Mouse (Mus musculus): ENCODE measurements around the gene Tbx5. TPM values are rescaled to one million over a fixed set of nuclear protein-coding genes. Genes with fewer than 3 reads are reported as not detected.

Tbx5 gene
- total RNA-seq (2014; fragmentation: Nextera tagmentation) (not detected in 2 replicates), total RNA-seq (2017) (0.05 and 0.06 TPM in 2 replicates), polyA plus RNA-seq (2012) (not detected in 2 replicates)

DNA sequence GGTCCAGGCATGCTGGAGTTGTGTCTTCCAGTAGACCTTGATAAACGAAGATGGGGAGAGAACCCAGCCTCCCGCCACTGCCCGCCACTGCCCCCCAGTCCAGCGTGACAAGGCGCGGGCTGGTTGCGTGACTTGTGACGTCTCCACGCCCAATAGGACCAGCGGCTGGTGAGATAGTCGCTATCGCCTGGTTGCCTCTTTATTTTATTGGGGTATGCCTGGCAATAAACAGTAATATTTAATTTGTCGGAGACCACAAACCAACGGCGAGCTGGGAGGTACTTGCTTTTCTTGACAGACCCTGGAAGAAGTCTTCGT, at the start of gene Tbx5:
Gene Tbx5, plus strand, starts transcription at position 190 of the 318 bp plus-strand sequence.
- Histone ChIP-seq H3K27me3 (ENCODE audit: insufficient read depth, low read length) (no peaks in the 10 kb centered on the region; the same call in 1 of the 2 replicates), H3K9me3 (replicated peaks) (peaks cover 75% of the 10 kb centered on the region), H3K36me3 (replicated peaks) (no peaks in the 10 kb centered on the region), H3K4me1 (ENCODE audit: insufficient read depth, low read depth, low read length) (no peaks in the 10 kb centered on the region), H3K4me3 (ENCODE audit: low read depth, low read length) (no peak within 1 kb of the TSS)
- ATAC-seq (ENCODE audit: extremely low read depth, insufficient number of reproducible peaks, low FRiP score, poor library complexity, severe bottlenecking): no peak
- DNase-seq (ENCODE audit: low spot score): no peak
- TF ChIP-seq GATA1 (IDR thresholded peaks at IDR 0.05; ENCODE audit: borderline replicate concordance, low read length): no peak
- TF ChIP-seq CTCF (IDR thresholded peaks at IDR 0.05; ENCODE audit: low read depth, low read length): no peak
- no peak for TF ChIP-seq GATA2 (IDR thresholded peaks at IDR 0.05; ENCODE audit: borderline replicate concordance, low read depth, low read length)
- TF ChIP-seq TAL1 (conservative IDR thresholded peaks at IDR 0.05; ENCODE audit: low read depth, low read length): no peak
- no peak for TF ChIP-seq POLR2AphosphoS5 (IDR thresholded peaks at IDR 0.05; ENCODE audit: insufficient replicate concordance, low read depth, low read length)

DNA sequence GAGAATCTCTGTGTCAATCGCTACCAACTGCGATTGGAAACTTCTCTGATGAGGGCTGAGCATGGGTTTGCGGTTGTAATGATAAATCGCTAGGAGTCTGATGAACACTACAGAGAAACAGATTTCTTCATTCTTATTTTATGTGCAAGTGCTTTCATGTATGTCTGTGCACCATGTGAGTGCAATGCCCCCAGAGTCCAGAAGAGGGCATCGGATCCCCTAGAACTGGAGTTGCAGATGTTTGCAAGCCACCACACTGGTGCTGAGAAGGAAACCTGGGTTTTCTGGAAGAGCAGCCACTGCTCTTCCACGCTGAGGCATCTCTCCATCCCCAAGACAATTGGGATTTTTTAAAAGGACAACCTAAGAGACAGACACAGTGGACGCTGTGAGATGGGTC, 46.5 kb upstream of the Tbx5 start:
- Histone ChIP-seq H3K9me3 (replicated peaks) (peaks cover 74% of the 10 kb centered on the region), H3K4me1 (ENCODE audit: insufficient read depth, low read depth, low read length) (no peaks in the 10 kb centered on the region), H3K36me3 (replicated peaks) (no peaks in the 10 kb centered on the region), H3K4me3 (ENCODE audit: low read depth, low read length) (no peak overlapping the region), H3K27me3 (ENCODE audit: insufficient read depth, low read length) (no peaks in the 10 kb centered on the region)
- ATAC-seq (ENCODE audit: extremely low read depth, insufficient number of reproducible peaks, low FRiP score, poor library complexity, severe bottlenecking) (no peak), DNase-seq (ENCODE audit: low spot score) (no peak)
- TF ChIP-seq TAL1 (conservative IDR thresholded peaks at IDR 0.05; ENCODE audit: low read depth, low read length): no peak
- TF ChIP-seq GATA2 (IDR thresholded peaks at IDR 0.05; ENCODE audit: borderline replicate concordance, low read depth, low read length): no peak
- no peak for TF ChIP-seq GATA1 (IDR thresholded peaks at IDR 0.05; ENCODE audit: borderline replicate concordance, low read length)
- TF ChIP-seq POLR2AphosphoS5 (IDR thresholded peaks at IDR 0.05; ENCODE audit: insufficient replicate concordance, low read depth, low read length): no peak
- TF ChIP-seq CTCF (IDR thresholded peaks at IDR 0.05; ENCODE audit: low read depth, low read length): no peak

GRCm38 (mm10) chr5:119791664-119792063, 40.8 kb upstream of the Tbx5 start:
- Histone ChIP-seq H3K9me3 (replicated peaks) (peaks cover 69% of the 10 kb centered on the region), H3K27me3 (ENCODE audit: insufficient read depth, low read length) (no peaks in the 10 kb centered on the region), H3K4me1 (ENCODE audit: insufficient read depth, low read depth, low read length) (no peaks in the 10 kb centered on the region), H3K4me3 (ENCODE audit: low read depth, low read length) (no peak overlapping the region), H3K36me3 (replicated peaks) (no peaks in the 10 kb centered on the region)
- DNase-seq (ENCODE audit: low spot score) (no peak), ATAC-seq (ENCODE audit: extremely low read depth, insufficient number of reproducible peaks, low FRiP score, poor library complexity, severe bottlenecking) (no peak)
- no peak for TF ChIP-seq GATA1 (IDR thresholded peaks at IDR 0.05; ENCODE audit: borderline replicate concordance, low read length)
- no peak for TF ChIP-seq TAL1 (conservative IDR thresholded peaks at IDR 0.05; ENCODE audit: low read depth, low read length)
- no peak for TF ChIP-seq CTCF (IDR thresholded peaks at IDR 0.05; ENCODE audit: low read depth, low read length)
- TF ChIP-seq GATA2 (IDR thresholded peaks at IDR 0.05; ENCODE audit: borderline replicate concordance, low read depth, low read length): no peak
- no peak for TF ChIP-seq POLR2AphosphoS5 (IDR thresholded peaks at IDR 0.05; ENCODE audit: insufficient replicate concordance, low read depth, low read length)

DNA sequence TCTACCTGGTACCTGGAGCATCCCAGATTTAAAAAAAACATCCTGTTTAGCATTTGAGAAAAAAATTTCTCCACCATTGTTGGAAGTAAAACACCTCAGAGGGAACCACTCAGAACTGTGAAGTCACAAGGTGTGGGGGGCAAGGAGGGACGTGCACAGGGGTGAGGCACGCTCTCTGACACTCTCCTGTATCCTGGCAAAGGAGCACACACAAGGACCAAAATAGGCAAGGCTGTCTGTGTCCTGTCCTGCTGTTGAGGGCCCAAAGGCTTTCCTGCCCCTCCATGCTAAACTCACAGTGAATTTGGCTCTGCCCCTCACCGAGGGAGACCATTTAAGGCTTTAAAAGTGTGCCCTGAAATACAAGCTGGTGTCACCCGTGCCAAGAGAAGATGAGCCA, 38.5 kb upstream of the Tbx5 start:
- peaks cover 71% of the 10 kb centered on the region for H3K9me3 ChIP-seq (replicated peaks)
- DNase-seq (ENCODE audit: low spot score) (no peak), ATAC-seq (ENCODE audit: extremely low read depth, insufficient number of reproducible peaks, low FRiP score, poor library complexity, severe bottlenecking) (no peak)
- H3K4me3 ChIP-seq (ENCODE audit: low read depth, low read length): no peak overlapping the region
- H3K27me3 ChIP-seq (ENCODE audit: insufficient read depth, low read length): no peaks in the 10 kb centered on the region
- no peaks in the 10 kb centered on the region for H3K4me1 ChIP-seq (ENCODE audit: insufficient read depth, low read depth, low read length)
- TF ChIP-seq GATA1 (IDR thresholded peaks at IDR 0.05; ENCODE audit: borderline replicate concordance, low read length) (no peak), GATA2 (IDR thresholded peaks at IDR 0.05; ENCODE audit: borderline replicate concordance, low read depth, low read length) (no peak), POLR2AphosphoS5 (IDR thresholded peaks at IDR 0.05; ENCODE audit: insufficient replicate concordance, low read depth, low read length) (no peak), CTCF (IDR thresholded peaks at IDR 0.05; ENCODE audit: low read depth, low read length) (no peak), TAL1 (conservative IDR thresholded peaks at IDR 0.05; ENCODE audit: low read depth, low read length) (no peak)
- H3K36me3 ChIP-seq (replicated peaks): no peaks in the 10 kb centered on the region

- Histone ChIP-seq H3K27me3 (ENCODE audit: insufficient read depth, low read length) (no peaks in the 10 kb centered on the region), H3K4me1 (ENCODE audit: insufficient read depth, low read depth, low read length) (no peaks in the 10 kb centered on the region), H3K36me3 (replicated peaks) (no peaks in the 10 kb centered on the region), H3K4me3 (ENCODE audit: low read depth, low read length) (no peak overlapping the region), H3K9me3 (replicated peaks) (peaks cover 76% of the 10 kb centered on the region)
- DNase-seq (ENCODE audit: low spot score) (no peak), ATAC-seq (ENCODE audit: extremely low read depth, insufficient number of reproducible peaks, low FRiP score, poor library complexity, severe bottlenecking) (no peak)
- TF ChIP-seq CTCF (IDR thresholded peaks at IDR 0.05; ENCODE audit: low read depth, low read length) (no peak), GATA1 (IDR thresholded peaks at IDR 0.05; ENCODE audit: borderline replicate concordance, low read length) (no peak), GATA2 (IDR thresholded peaks at IDR 0.05; ENCODE audit: borderline replicate concordance, low read depth, low read length) (no peak), TAL1 (conservative IDR thresholded peaks at IDR 0.05; ENCODE audit: low read depth, low read length) (no peak), POLR2AphosphoS5 (IDR thresholded peaks at IDR 0.05; ENCODE audit: insufficient replicate concordance, low read depth, low read length) (no peak)
Measured at GRCm38 (mm10) chr5:119795376-119795775, 37.1 kb upstream of the Tbx5 start.

GRCm38 (mm10) chr5:119795777-119796176, 36.7 kb upstream of the Tbx5 start:
- TF ChIP-seq GATA1 (IDR thresholded peaks at IDR 0.05; ENCODE audit: borderline replicate concordance, low read length) (no peak), TAL1 (conservative IDR thresholded peaks at IDR 0.05; ENCODE audit: low read depth, low read length) (no peak), POLR2AphosphoS5 (IDR thresholded peaks at IDR 0.05; ENCODE audit: insufficient replicate concordance, low read depth, low read length) (no peak), GATA2 (IDR thresholded peaks at IDR 0.05; ENCODE audit: borderline replicate concordance, low read depth, low read length) (no peak), CTCF (IDR thresholded peaks at IDR 0.05; ENCODE audit: low read depth, low read length) (no peak)
- Histone ChIP-seq H3K4me3 (ENCODE audit: low read depth, low read length) (no peak overlapping the region), H3K9me3 (replicated peaks) (peaks cover 79% of the 10 kb centered on the region), H3K27me3 (ENCODE audit: insufficient read depth, low read length) (no peaks in the 10 kb centered on the region), H3K36me3 (replicated peaks) (no peaks in the 10 kb centered on the region), H3K4me1 (ENCODE audit: insufficient read depth, low read depth, low read length) (no peaks in the 10 kb centered on the region)
- DNase-seq (ENCODE audit: low spot score) (no peak), ATAC-seq (ENCODE audit: extremely low read depth, insufficient number of reproducible peaks, low FRiP score, poor library complexity, severe bottlenecking) (no peak)
